Mouse (Mus musculus) myocyte (in vitro differentiated cells): Measurements from ENCODE around the gene Grin1. TPM values are rescaled to one million over a fixed set of nuclear protein-coding genes. Genes with fewer than 3 reads are reported as not detected.

Experiments
- H3K27me3 ChIP-seq: one replicate; pipeline ENCODE4 v1.6.1; 2011; ENCODE audit not compliant: control insufficient read depth, insufficient read depth, insufficient read length
- H3K36me3 ChIP-seq: one replicate; pipeline ENCODE4 v1.6.1; 2011; ENCODE audit not compliant: control insufficient read depth, insufficient read depth
- H3K4me2 ChIP-seq: one replicate; pipeline ENCODE4 v1.6.1; 2011; ENCODE audit warnings: low read depth, control low read depth
- H3K4me3 ChIP-seq: one replicate; pipeline ENCODE4 v1.5.1; 2011; ENCODE audit warnings: mild to moderate bottlenecking, control low read depth, moderate library complexity
- H3K79me2 ChIP-seq: one replicate; pipeline ENCODE4 v1.6.1; 2011; ENCODE audit not compliant: control insufficient read depth, insufficient read depth
- H3ac ChIP-seq: one replicate; pipeline ENCODE4 v1.6.1; 2011; ENCODE audit not compliant: control insufficient read depth, insufficient read length
- CEBPB ChIP-seq: IDR thresholded peaks from 2 replicates; pipeline ENCODE4 v1.6.1; 2011; ENCODE audit warnings: mild to moderate bottlenecking, moderate library complexity; ENCODE audit not compliant: poor library complexity, insufficient read depth, severe bottlenecking
- E2F4 ChIP-seq: IDR thresholded peaks from one replicate; pipeline ENCODE4 v1.6.1; 2011; ENCODE audit warnings: mild to moderate bottlenecking, control low read depth, moderate library complexity; ENCODE audit not compliant: insufficient read depth
- MAX ChIP-seq: IDR thresholded peaks from one replicate; pipeline ENCODE4 v1.6.1; 2011; ENCODE audit warnings: low read depth, mild to moderate bottlenecking, control low read depth
- MYOD1 ChIP-seq, 3 experiments: IDR thresholded peaks; one replicate each; pipeline ENCODE4 v1.6.1; 2011; ENCODE audit warnings: control low read depth in 2 of 3, low read depth in 2 of 3, mild to moderate bottlenecking in 2 of 3, moderate library complexity in 1 of 3; ENCODE audit not compliant: insufficient read length in 2 of 3, control insufficient read depth in 1 of 3
- MYOG ChIP-seq, 3 experiments: IDR thresholded peaks; one replicate each; pipeline ENCODE4 v1.6.1; 2011; ENCODE audit warnings: control low read depth in 2 of 3, low read depth in 2 of 3, mild to moderate bottlenecking in 2 of 3; ENCODE audit not compliant: insufficient read length in 2 of 3, control insufficient read depth in 1 of 3, insufficient read depth in 1 of 3
- POLR2A ChIP-seq: IDR thresholded peaks from one replicate; pipeline ENCODE4 v1.6.1; 2011; ENCODE audit warnings: low read depth, mild to moderate bottlenecking, control low read depth, moderate library complexity; ENCODE audit not compliant: insufficient read length
- POLR2AphosphoS2 ChIP-seq: IDR thresholded peaks from one replicate; pipeline ENCODE4 v1.6.1; 2011; ENCODE audit warnings: low read depth, control low read depth; ENCODE audit not compliant: insufficient read length
- REST ChIP-seq: IDR thresholded peaks from one replicate; pipeline ENCODE4 v1.6.1; 2011; ENCODE audit warnings: mild to moderate bottlenecking, control low read depth, moderate library complexity; ENCODE audit not compliant: insufficient read depth, insufficient read length
- SRF ChIP-seq: IDR thresholded peaks from one replicate; pipeline ENCODE4 v1.6.1; 2011; ENCODE audit warnings: low read depth; ENCODE audit not compliant: control insufficient read depth, insufficient read length
- TCF12 ChIP-seq: IDR thresholded peaks from one replicate; pipeline ENCODE4 v1.6.1; 2011; ENCODE audit warnings: mild to moderate bottlenecking, control low read depth; ENCODE audit not compliant: poor library complexity, insufficient read depth, severe bottlenecking
- TCF3 ChIP-seq: IDR thresholded peaks from one replicate; pipeline ENCODE4 v1.6.1; 2011; ENCODE audit warnings: low read depth, control low read depth; ENCODE audit not compliant: insufficient read length
- USF1 ChIP-seq: IDR thresholded peaks from one replicate; pipeline ENCODE4 v1.6.1; 2011; ENCODE audit warnings: low read depth, mild to moderate bottlenecking, control low read depth, moderate library complexity
- polyA plus RNA-seq: library from polyadenylated mRNA; unstranded; fragments of >200 nt; fragmentation: generic; extraction: Trizol; gene quantifications from one replicate; pipeline ENCODE4 v1.2.1, GENCODE M21; 2012; ENCODE audit warnings: missing spikeins

The Grin1 gene
- polyA plus RNA-seq, 1 experiment, result 0.12 TPM

DNA sequence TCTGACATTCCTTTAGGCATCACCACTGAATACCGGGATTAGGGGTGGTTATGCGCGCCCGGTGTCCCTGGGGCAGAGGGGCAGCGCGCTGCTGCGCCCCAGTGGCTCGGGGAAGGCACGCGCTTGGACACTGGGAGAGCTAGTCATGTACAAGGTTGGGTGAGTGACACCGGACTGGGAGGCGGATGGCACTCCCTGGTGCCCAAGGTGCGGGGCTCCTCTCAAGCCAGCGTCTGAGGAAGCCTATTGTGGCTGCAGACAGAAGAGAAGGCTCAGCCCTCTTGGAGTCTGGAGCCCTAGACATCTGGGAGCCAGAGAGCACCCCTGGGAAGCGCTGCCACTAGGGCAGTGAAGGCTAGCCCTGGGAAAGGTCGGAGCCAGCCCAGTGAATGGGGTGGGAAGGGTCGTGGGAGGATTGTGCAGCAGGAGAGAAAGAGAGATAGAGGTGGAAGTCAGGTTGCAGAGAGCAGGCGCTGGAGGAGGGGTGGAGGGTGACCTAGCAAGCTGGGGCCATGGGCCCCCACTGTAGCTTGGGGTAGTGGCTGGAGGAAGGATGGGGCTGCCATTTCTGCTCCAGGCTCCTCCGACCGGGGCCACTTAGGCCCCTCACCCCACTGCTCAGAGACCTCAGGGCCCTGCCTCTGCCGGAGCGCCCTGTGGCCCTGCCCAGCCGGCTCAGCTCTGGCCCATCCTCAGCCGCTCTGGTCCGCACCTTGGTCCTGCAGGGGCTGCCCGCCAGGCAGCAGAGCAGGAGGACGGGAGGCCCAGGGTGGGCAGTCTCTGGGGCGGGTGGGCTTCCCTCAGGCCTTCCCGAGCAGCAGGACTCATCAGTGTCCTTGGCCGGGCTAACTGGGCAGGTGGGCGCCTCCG is 27.6 kb downstream of the Grin1 start:
- Histone ChIP-seq H3K4me3 (no peak overlapping the region), H3K4me2 (peak overlapping the region; percentile 93), H3ac (no peak overlapping the region), H3K27me3 (peaks cover 56% of the 10 kb centered on the region), H3K36me3 (no peaks in the 10 kb centered on the region), H3K79me2 (no peaks in the 10 kb centered on the region)
- no peak for TF ChIP-seq CEBPB
- TF ChIP-seq TCF12, result no peak
- TF ChIP-seq MYOD1 (IDR thresholded peaks at IDR 0.05; ENCODE audit: control insufficient read depth in 1 of 3, insufficient read length in 2 of 3, low read depth in 2 of 3), result no peak
- TF ChIP-seq SRF, result no peak
- TF ChIP-seq POLR2A, result no peak
- TF ChIP-seq MYOG (IDR thresholded peaks at IDR 0.05; ENCODE audit: control insufficient read depth in 1 of 3, insufficient read depth in 1 of 3, insufficient read length in 2 of 3, low read depth in 2 of 3), result no peak
- TF ChIP-seq REST, result no peak
- no peak for TF ChIP-seq MAX
- no peak for TF ChIP-seq USF1
- no peak for TF ChIP-seq E2F4
- no peak for TF ChIP-seq TCF3

- TF ChIP-seq E2F4, result no peak
- H3K79me2 ChIP-seq, result no peaks in the 10 kb centered on the region
- no peak overlapping the region for H3K4me3 ChIP-seq
- peaks cover 50% of the 10 kb centered on the region for H3K27me3 ChIP-seq
- H3K4me2 ChIP-seq, result peak overlapping the region; percentile 93
- peaks cover 2% of the 10 kb centered on the region for H3K36me3 ChIP-seq
- H3ac ChIP-seq, result no peak overlapping the region
These were observed 28.2 kb downstream of the Grin1 start for GRCm38 (mm10) chr2:25290816-25291130.

GRCm38 (mm10) chr2:25290101-25290815 is 28.7 kb downstream of the Grin1 start:
- Histone ChIP-seq H3K79me2 (no peaks in the 10 kb centered on the region), H3ac (no peak overlapping the region), H3K27me3 (peaks cover 45% of the 10 kb centered on the region), H3K36me3 (peaks cover 5% of the 10 kb centered on the region), H3K4me3 (no peak overlapping the region), H3K4me2 (peak overlapping the region; percentile 93)
- no peak for TF ChIP-seq POLR2A
- no peak for TF ChIP-seq TCF12
- no peak for TF ChIP-seq CEBPB
- TF ChIP-seq MAX, result no peak
- no peak for TF ChIP-seq TCF3
- TF ChIP-seq REST, result no peak
- no peak for TF ChIP-seq POLR2AphosphoS2
- TF ChIP-seq MYOG (IDR thresholded peaks at IDR 0.05; ENCODE audit: control insufficient read depth in 1 of 3, insufficient read depth in 1 of 3, insufficient read length in 2 of 3, low read depth in 2 of 3), result no peak
- TF ChIP-seq E2F4, result no peak
- TF ChIP-seq SRF, result no peak
- TF ChIP-seq USF1, result no peak
- no peak for TF ChIP-seq MYOD1 (IDR thresholded peaks at IDR 0.05; ENCODE audit: control insufficient read depth in 1 of 3, insufficient read length in 2 of 3, low read depth in 2 of 3)

DNA sequence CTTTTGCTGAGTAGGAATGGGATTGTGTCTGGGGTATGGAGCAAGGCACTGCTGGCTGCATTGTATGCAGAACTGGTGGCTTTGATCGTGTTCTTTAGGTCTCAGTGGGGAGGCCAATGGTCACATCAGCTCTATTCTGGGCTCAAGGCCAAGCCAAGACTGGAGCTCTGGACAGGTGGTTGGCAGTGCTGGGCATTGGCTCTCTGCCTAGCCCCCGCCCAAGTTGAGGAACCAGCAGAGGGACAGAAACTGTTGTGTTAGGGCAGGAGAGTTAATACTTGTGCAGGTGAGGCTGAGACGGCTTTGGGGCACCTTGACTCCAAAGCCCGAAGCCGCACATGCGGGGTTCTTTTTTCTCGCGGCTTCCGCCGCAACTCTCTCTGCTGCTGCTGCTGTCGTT is 29.3 kb downstream of the Grin1 start, which contains the start of gene Lrrc26:
Gene Lrrc26 (plus strand): TSS at position 265 of the 400 bp plus-strand sequence.
- Histone ChIP-seq H3K79me2 (no peaks in the 10 kb centered on the region), H3K4me2 (peak within 1 kb of the TSS; percentile 93), H3ac (no peak within 1 kb of the TSS), H3K36me3 (peaks cover 11% of the 10 kb centered on the region), H3K27me3 (peaks cover 39% of the 10 kb centered on the region), H3K4me3 (no peak within 1 kb of the TSS)
- no peak for TF ChIP-seq MAX
- TF ChIP-seq E2F4, result no peak
- TF ChIP-seq USF1, result no peak
- TF ChIP-seq MYOG (IDR thresholded peaks at IDR 0.05; ENCODE audit: control insufficient read depth in 1 of 3, insufficient read depth in 1 of 3, insufficient read length in 2 of 3, low read depth in 2 of 3), result peak in 2 of 3 experiments; percentile 29 to 88
- TF ChIP-seq TCF12, result no peak
- TF ChIP-seq CEBPB, result no peak
- peak; percentile 7 for TF ChIP-seq TCF3
- no peak for TF ChIP-seq SRF
- TF ChIP-seq MYOD1 (IDR thresholded peaks at IDR 0.05; ENCODE audit: control insufficient read depth in 1 of 3, insufficient read length in 2 of 3, low read depth in 2 of 3), result peak in 2 of 3 experiments; percentile 71 to 86
- no peak for TF ChIP-seq POLR2A
- TF ChIP-seq POLR2AphosphoS2, result no peak
- TF ChIP-seq REST, result no peak
